Mouse (Mus musculus): ENCODE measurements around the gene Dzank1.
A peak's percentile ranks its signal among the peaks of the same experiment; 100 is the strongest.

DNA sequence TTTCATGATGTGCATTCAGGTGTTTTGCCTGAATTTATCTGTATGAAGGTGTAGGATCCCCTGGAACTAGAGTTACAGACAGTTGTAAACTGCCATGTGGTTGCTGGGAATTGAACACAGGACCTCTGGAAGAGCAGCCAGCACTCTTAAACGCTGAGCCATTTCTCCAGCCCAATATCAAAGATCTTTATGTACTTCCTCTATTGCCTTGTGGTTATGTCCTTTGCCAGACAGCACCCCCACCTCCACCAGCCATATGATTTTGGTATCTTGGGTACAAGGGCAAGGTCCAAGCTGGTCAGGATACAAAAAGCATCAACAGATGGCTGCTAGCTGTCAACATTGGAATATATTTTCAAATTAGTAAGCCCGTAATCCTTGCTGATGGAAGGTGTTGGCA is 76.8 kb downstream of the Dzank1 start:
- TF ChIP-seq NELFE (IDR thresholded peaks at IDR 0.05; ENCODE audit: low read depth, low read length) (no peak), EP300 (IDR thresholded peaks at IDR 0.05; ENCODE audit: low read depth in 1 of 2, low read length in 2 of 2) (peak; percentile 11 to 19; a peak in 1 of 4 replicates), USF2 (IDR thresholded peaks at IDR 0.05; ENCODE audit: borderline replicate concordance in 1 of 2, insufficient read depth in 1 of 2, low read depth in 1 of 2, low read length in 2 of 2) (no peak), POLR2A (IDR thresholded peaks at IDR 0.05; ENCODE audit: control insufficient read depth in 1 of 2, insufficient read depth in 1 of 2, low read depth in 1 of 2, low read length in 2 of 2, poor library complexity in 1 of 2) (no peak), SIN3A (IDR thresholded peaks at IDR 0.05; ENCODE audit: low read length) (no peak), ETS1 (IDR thresholded peaks at IDR 0.05; ENCODE audit: low read depth, low read length) (no peak), CTCF (IDR thresholded peaks at IDR 0.05 in 2 of 3, conservative IDR thresholded peaks at IDR 0.05 in 1 of 3; ENCODE audit: control insufficient read depth in 1 of 3, insufficient read depth in 1 of 3, low read depth in 2 of 3, low read length in 3 of 3, poor library complexity in 1 of 3, severe bottlenecking in 1 of 3) (no peak), RCOR1 (IDR thresholded peaks at IDR 0.05; ENCODE audit: low read depth, low read length) (no peak)
